Mouse (Mus musculus): ENCODE measurements around the gene Scaf1.
A peak's percentile ranks its signal among the peaks of the same experiment; 100 is the strongest.

The Scaf1 gene

GRCm38 (mm10) chr7:44983944-44984832 lies 32.0 kb downstream of the Scaf1 start:
- no peak for DNase-seq

- DNase-seq = peak; percentile 81
These were observed 33.1 kb downstream of the Scaf1 start for GRCm38 (mm10) chr7:44983085-44983484.

DNA sequence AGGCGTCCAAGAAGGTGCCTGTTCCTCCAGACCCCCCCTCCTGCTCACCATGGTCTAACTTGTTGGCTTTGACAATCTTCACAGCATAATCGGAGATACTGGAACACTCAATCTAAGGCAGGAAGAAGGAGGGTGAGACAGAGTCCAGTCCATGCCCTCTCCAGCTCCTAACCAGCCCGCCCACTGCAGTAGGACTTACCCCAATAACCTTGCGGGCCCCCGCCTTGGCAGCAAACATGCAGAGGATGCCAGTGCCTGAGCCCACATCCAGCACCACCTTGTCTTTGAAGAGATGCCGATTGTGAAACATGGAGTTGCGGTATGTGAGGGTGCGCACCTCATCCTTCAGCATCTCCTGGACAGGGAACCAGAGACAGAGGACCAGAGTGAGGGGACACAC lies 34.6 kb downstream of the Scaf1 start:
- no peak for DNase-seq

DNA sequence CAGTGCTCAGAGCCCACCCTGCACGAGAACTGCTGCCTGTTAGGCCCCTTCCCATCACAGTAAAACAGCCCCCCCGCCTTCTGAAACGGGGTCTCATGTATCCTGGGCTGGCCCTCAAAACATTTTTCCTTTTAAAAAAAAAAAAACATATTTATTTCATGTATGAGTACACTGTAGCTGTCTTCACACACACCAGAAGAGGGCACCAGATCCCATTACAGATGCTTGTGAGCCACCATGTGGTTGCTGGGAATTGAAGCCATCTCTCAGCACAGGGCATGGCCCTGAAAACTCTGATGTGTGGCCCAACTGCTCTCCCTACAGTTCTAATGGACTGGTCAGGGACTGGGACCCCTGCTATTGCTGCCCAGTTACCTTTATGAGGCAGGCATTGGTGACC lies 37.9 kb downstream of the Scaf1 start:
- DNase-seq = no peak

DNA sequence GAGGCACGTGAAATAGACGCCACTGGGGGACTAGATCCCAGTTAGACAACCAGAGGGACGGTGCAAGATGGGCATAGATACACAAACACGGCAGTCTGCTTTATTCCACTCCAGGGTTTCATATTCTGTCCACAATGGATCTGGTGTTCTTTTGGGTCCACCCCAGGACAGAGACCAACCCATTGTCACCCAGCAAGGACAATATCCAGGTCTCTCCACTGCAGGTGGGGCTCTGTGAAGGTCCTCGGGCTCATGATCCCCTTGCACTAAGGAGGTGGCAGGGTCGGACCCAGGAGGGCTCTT lies 41.1 kb downstream of the Scaf1 start:
- DNase-seq = no peak

DNA sequence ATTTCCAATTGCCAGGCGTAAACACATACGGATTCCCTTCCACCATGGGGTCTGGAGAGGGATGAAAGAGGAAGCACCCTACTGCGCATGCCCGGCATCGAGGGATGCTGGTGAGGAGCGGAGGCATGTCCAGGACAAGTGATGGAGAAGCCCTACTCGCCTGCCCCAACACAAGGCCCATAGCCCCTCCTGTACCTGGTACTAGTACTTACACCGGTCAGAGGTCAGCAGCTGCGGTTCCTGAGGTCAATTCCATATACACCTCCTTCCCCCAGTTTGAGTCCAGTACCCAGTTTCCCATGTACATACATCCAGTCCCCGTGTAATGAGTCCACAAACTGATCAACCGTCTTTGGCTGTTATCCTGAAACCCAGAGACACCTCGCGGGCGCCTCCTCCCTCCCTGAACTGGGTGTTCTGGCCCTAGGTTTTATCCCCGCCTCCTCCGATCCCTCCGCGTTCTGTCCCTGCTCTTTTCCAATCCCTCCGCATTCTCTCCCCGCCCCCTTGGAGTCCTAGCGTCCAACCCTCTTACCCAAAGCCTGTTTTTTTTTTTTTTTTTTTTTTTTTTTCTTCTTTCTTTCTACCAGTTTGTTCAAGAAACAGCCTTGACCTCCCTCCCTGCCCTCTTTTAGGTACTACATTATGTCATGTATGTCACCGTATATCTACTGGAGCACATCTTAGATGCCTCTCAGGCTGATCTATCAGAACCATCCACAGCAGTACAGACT lies 41.6 kb downstream of the Scaf1 start, which contains the start of gene Cpt1c:
TSS of gene Cpt1c (minus strand) at position 469 of the 734 bp plus-strand sequence.
- peak; percentile 92 for DNase-seq

DNA sequence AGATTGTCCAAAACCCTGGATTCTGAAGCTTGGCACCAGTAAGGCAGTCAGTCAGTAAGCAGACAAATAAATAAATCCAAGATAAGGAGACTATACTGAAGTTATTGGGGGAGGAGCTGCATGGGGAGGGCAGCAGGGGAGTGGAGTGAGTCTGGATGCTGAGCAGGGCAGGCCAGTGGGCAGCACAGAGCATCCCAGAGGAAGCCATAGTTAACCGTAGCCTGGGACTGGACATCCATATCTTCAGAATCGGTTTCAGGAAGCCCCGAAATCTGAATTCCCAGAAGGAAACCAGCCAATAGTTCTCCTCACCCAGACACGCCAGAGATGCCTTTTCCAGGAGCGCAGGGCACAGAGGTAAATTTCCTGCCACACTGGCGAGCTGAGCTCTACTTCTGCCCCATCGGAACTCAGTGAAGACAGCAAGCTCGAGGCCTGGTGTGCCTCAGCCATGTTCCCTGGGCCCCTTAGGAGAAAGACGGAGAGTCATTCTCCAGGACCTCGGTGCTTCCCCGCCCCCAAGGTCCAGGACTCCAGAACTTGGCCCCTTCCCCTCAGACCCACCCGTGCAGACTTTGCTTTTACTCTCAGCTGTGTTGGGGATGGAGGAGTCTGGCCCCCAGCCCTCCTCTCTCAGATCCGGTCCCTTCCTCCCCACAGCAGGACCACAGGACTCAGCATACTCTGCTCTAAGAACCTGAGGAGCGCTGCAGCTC lies 42.6 kb downstream of the Scaf1 start:
- DNase-seq = no peak

DNA sequence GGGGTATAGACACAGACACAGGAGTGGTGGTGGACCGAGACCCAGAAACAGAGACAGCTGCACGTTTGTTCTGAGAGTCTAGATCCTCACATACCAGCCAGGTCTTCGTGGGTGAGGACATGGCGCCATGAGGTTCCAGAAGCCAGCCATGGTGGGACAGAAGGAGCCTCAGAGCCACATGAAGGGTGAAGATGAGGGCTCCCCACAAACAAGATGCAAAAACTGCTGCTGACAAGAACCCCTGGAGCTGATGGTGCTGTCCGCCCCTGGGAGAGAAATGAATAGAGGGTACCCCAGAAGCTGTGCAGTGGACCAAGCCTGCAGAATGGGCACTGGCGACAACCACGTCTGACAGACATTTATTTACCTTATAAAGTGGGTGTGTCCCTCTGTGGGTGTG lies 45.0 kb downstream of the Scaf1 start:
- DNase-seq = no peak

- DNase-seq = peak; percentile 95
These were observed 45.9 kb downstream of the Scaf1 start for GRCm38 (mm10) chr7:44970231-44970691.

- DNase-seq = no peak
These were observed 49.5 kb downstream of the Scaf1 start for GRCm38 (mm10) chr7:44966638-44967037.

DNA sequence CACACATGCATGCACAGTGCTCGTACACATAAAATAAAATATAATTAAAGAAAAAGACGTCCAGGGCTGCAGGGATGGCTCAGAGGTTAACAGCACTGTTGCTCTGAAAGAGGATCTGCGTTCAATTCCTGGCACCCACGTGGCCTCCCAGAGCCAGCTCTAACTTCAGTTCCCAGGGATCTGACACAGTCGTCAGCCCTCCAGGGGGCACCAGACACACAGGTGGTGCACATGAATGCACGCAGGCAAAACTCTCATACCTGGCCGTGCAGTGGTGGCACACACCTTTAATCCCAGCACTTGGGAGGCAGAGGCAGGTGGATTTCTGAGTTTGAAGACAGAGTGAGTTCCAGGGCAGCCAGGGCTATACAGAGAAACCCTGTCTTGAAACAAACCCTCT lies 50.2 kb downstream of the Scaf1 start:
- no peak for DNase-seq

- no peak for DNase-seq
These were observed 51.2 kb downstream of the Scaf1 start for GRCm38 (mm10) chr7:44964990-44965389.

DNA sequence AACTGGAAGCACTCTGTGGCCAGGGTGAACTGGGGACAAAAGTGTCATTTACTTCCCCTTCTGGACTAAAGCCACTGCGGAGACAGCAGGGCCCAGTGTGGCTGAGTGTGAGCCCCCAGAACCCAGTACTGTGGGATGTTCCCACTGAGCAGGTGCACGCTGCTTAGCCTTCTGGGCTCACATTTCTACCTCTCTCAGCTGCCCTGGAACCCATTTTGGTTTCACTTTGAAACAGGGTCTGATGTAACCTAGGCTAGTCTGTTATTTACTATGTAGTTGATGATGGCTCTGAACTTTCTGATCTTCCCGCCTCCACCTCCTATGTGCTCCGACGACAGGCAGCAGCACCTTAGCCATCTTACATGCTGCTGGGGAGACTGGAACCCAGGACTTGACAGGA lies 53.3 kb downstream of the Scaf1 start:
- DNase-seq = no peak

- no peak for DNase-seq
These were observed 53.8 kb downstream of the Scaf1 start for GRCm38 (mm10) chr7:44962337-44962736.

DNA sequence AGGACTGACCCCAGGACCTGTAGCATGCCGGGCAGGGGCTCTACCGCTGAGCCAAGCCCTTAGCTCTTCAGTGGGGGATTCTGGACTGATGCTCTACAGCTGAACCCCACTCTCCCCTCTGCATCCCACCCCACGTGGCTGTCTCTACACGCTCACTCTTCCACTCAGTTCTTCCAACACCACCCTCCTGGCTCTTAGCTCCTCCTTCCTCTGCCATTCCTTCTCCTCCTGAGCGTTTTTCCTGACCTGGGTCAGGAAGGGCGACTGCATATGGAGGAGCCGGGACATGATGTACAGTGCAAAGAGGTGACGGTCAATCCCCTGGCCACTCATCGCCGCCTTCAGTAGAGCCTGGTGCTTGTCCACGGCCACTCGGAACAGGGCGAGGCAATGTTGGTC lies 55.7 kb downstream of the Scaf1 start:
- no peak for DNase-seq

DNA sequence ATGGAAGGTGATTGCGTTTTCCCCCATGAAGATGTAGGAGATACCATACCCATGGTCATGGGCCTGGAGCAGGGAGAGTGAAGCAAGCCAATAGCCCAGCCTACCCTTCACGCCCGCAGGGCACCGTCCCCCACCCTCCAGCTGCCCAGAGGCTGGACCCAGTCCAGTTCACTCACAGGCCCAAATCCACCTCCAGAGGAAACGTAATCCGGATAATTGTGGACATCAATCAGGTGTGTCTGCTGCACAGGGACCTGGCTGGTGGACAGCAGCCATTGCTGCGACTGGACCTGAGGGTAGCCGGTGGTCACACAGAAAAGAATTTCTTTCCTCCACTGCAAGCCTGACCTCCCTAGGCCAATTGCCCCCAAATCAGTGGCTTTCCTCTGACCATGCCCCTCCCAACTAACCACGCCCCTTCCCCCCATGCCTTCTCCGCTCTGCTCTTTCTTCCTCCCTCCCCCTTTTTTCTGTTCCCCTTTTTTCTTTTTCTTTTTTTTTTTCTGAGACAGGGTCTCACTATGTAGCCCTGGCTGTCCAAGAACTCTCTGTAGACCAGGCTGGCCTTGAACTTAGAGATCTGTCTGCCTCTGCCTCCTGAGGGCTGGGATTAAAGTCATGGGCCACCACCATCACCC lies 56.2 kb downstream of the Scaf1 start:
- no peak for DNase-seq

- no peak for DNase-seq
These were observed 56.9 kb downstream of the Scaf1 start for GRCm38 (mm10) chr7:44959281-44959680.

DNA sequence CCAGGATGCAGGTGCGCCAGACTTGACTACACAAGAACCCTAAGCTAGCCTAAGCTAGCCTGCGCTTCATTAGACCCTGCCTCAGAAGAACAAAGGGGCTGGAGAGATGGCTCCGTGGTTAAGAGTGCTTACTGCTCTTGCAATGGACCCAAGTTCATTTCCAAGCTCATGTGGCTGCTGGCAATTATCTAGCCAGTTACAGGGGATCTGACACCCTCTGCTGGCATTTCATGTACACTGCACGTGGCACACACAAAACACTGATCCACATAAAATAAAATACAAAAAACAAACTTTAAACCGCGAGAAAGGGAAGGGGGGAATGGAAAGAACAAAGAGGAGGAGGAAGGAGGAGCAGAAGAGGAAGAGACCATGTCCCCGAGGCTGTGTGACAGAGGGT lies 58.0 kb downstream of the Scaf1 start:
- peak; percentile 65 for DNase-seq

- DNase-seq = no peak
These were observed 58.9 kb downstream of the Scaf1 start for GRCm38 (mm10) chr7:44957183-44957835.

- DNase-seq = no peak
These were observed 59.9 kb downstream of the Scaf1 start for GRCm38 (mm10) chr7:44956266-44956665.

DNA sequence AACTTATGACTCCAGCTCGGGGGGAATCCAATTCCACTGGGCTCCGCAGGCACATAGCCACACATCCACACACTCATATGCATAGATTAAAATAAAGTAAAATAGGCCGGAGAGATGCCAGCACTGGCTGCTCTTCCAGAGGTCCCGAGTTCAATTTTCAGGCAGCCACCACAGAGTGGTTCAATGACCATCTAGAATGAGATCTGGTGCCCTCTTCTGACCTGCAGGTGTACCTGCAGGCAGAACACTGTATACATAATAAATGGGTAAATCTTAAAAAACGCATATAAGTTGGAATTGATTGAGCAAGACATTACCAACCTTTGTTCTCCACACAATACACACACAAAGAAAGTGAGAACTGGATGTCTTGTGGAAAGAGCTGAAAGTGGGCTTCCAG lies 60.5 kb downstream of the Scaf1 start:
- DNase-seq = peak; percentile 49

- no peak for DNase-seq
These were observed 61.9 kb downstream of the Scaf1 start for GRCm38 (mm10) chr7:44954091-44954885.

Data from embryo, embryonic 11 days (tissue).